Mouse (Mus musculus) forebrain, embryonic 11.5 days (tissue): ENCODE data around the gene Drosha. TPM values are rescaled to one million over a fixed set of nuclear protein-coding genes. Genes with fewer than 3 reads are reported as not detected.
A peak's percentile ranks its signal among the peaks of the same experiment; 100 is the strongest.

Source experiments
- ATAC-seq: fragments of 200-750 bp; cut with Nextera tagmentation; replicated peaks from 2 replicates; pipeline ENCODE4 v1.8.0; 2017; ENCODE audit warnings: moderate TSS enrichment; ENCODE audit not compliant: low FRiP score
- DNase-seq: peaks from one replicate; pipeline ENCODE4 v3.0.0-alpha.2; 2017; ENCODE audit warnings: low spot score
- H3K27ac ChIP-seq: fragments of 300-500 bp; sonication (generic); 2 replicates; pipeline ENCODE4 v1.5.1; 2014; ENCODE audit warnings: low read depth, low read length
- H3K27me3 ChIP-seq: fragments of 300-500 bp; sonication (generic); 2 replicates; pipeline ENCODE4 v1.6.1; 2014; ENCODE audit warnings: mild to moderate bottlenecking, low read length, mixed read lengths; ENCODE audit not compliant: control insufficient read depth, insufficient read depth
- H3K36me3 ChIP-seq: fragments of 300-500 bp; sonication (generic); 2 replicates; pipeline ENCODE4 v1.6.1; 2014; ENCODE audit warnings: mild to moderate bottlenecking, low read length, moderate library complexity, mixed read lengths; ENCODE audit not compliant: control insufficient read depth, insufficient read depth
- H3K4me1 ChIP-seq: fragments of 300-500 bp; sonication (generic); replicated peaks from 2 replicates; pipeline ENCODE4 v1.6.1; 2014; ENCODE audit warnings: low read length, mixed read lengths; ENCODE audit not compliant: control insufficient read depth, insufficient read depth
- H3K4me2 ChIP-seq: fragments of 300-500 bp; sonication (generic); 2 replicates; pipeline ENCODE4 v1.6.1; 2014; ENCODE audit warnings: low read depth, mild to moderate bottlenecking, low read length, moderate library complexity, mixed read lengths; ENCODE audit not compliant: severe bottlenecking
- H3K4me3 ChIP-seq: fragments of 300-500 bp; sonication (generic); 2 replicates; pipeline ENCODE4 v1.5.1; 2014; ENCODE audit warnings: low read depth, low read length
- H3K9ac ChIP-seq: fragments of 300-500 bp; sonication (generic); 2 replicates; pipeline ENCODE4 v1.6.1; 2014; ENCODE audit warnings: low read length
- H3K9me3 ChIP-seq: fragments of 300-500 bp; sonication (generic); 2 replicates; pipeline ENCODE4 v1.6.1; 2016; ENCODE audit warnings: low read length, mixed read lengths; ENCODE audit not compliant: control insufficient read depth
- WGBS: fragments of 180-500 bp; shearing (Covaris S2); extraction: QIAGEN DNeasy Blood & Tissue Kit; methylation state at CpG from one replicate; pipeline ENCODE4 v1.1.7; 2014; 5-methylcytosine and 5-hydroxymethylcytosine counted together
- polyA plus RNA-seq: library from polyadenylated mRNA; unstranded; fragments of >200 nt; fragmentation: Nextera tagmentation; extraction: Ambion mirVana; gene quantifications from 2 replicates; pipeline ENCODE4 v1.2.1, GENCODE M21; 2014

The Drosha gene
- polyA plus RNA-seq, 1 experiment from 2014 or later, result 90.2 TPM

- no peak overlapping the region for H3K27ac ChIP-seq
- H3K4me2 ChIP-seq, result no peak overlapping the region
- ATAC-seq (no peak), DNase-seq (no peak)
- H3K36me3 ChIP-seq, result peaks cover 14% of the 10 kb centered on the region; the same call in 1 of the 2 replicates
- H3K27me3 ChIP-seq, result no peaks in the 10 kb centered on the region
- no peak overlapping the region for H3K9ac ChIP-seq
- H3K9me3 ChIP-seq, result no peaks in the 10 kb centered on the region
- 94% methylated on average over 11 of the region's 11 CpGs for WGBS
- H3K4me3 ChIP-seq, result no peak overlapping the region
- H3K4me1 ChIP-seq, result no peaks in the 10 kb centered on the region
These were observed 16.1 kb downstream of the Drosha start for GRCm38 (mm10) chr15:12840737-12841136.

- Histone ChIP-seq H3K4me1 (no peaks in the 10 kb centered on the region), H3K4me3 (no peak overlapping the region), H3K27ac (no peak overlapping the region), H3K9me3 (no peaks in the 10 kb centered on the region), H3K27me3 (no peaks in the 10 kb centered on the region), H3K36me3 (peaks cover 19% of the 10 kb centered on the region; the same call in 1 of the 2 replicates), H3K4me2 (no peak overlapping the region), H3K9ac (no peak overlapping the region)
- WGBS, result 86% methylated on average over 7 of the region's 7 CpGs
- DNase-seq (peak; percentile 49), ATAC-seq (no peak)
These were observed 18.2 kb downstream of the Drosha start for GRCm38 (mm10) chr15:12842833-12843232.

GRCm38 (mm10) chr15:12848196-12848975 lies 23.8 kb downstream of the Drosha start:
- Histone ChIP-seq H3K36me3 (peaks cover 13% of the 10 kb centered on the region; the same call in 1 of the 2 replicates), H3K9me3 (no peaks in the 10 kb centered on the region), H3K27me3 (no peaks in the 10 kb centered on the region), H3K4me1 (no peaks in the 10 kb centered on the region), H3K9ac (no peak overlapping the region), H3K27ac (no peak overlapping the region), H3K4me2 (no peak overlapping the region), H3K4me3 (no peak overlapping the region)
- WGBS, result 91% methylated on average over 11 of the region's 11 CpGs
- ATAC-seq (no peak), DNase-seq (no peak)

GRCm38 (mm10) chr15:12849373-12849772 lies 24.8 kb downstream of the Drosha start:
- no peak overlapping the region for H3K4me3 ChIP-seq
- no peak overlapping the region for H3K9ac ChIP-seq
- H3K27ac ChIP-seq, result no peak overlapping the region
- no peaks in the 10 kb centered on the region for H3K4me1 ChIP-seq
- ATAC-seq, result no peak
- H3K4me2 ChIP-seq, result no peak overlapping the region
- DNase-seq, result no peak
- peaks cover 15% of the 10 kb centered on the region; the same call in 1 of the 2 replicates for H3K36me3 ChIP-seq
- no peaks in the 10 kb centered on the region for H3K9me3 ChIP-seq
- 91% methylated on average over 4 of the region's 4 CpGs for WGBS
- H3K27me3 ChIP-seq, result no peaks in the 10 kb centered on the region

- DNase-seq (peak; percentile 33), ATAC-seq (no peak)
- Histone ChIP-seq H3K9me3 (no peaks in the 10 kb centered on the region), H3K4me3 (no peak overlapping the region), H3K9ac (no peak overlapping the region), H3K4me2 (no peak overlapping the region), H3K27ac (no peak overlapping the region), H3K27me3 (no peaks in the 10 kb centered on the region), H3K36me3 (peaks cover 7% of the 10 kb centered on the region; the same call in 1 of the 2 replicates), H3K4me1 (no peaks in the 10 kb centered on the region)
- WGBS, result 91% methylated on average over 8 of the region's 8 CpGs
These were observed 28.9 kb downstream of the Drosha start for GRCm38 (mm10) chr15:12853471-12853870.

- Histone ChIP-seq H3K9ac (no peak overlapping the region), H3K9me3 (no peaks in the 10 kb centered on the region), H3K4me3 (no peak overlapping the region), H3K36me3 (peaks cover 7% of the 10 kb centered on the region), H3K27me3 (no peaks in the 10 kb centered on the region), H3K4me1 (no peaks in the 10 kb centered on the region), H3K27ac (no peak overlapping the region), H3K4me2 (no peak overlapping the region)
- ATAC-seq, result no peak
- 97% methylated on average over 6 of the region's 6 CpGs for WGBS
- peak; percentile 25 for DNase-seq
These were observed 32.2 kb downstream of the Drosha start for GRCm38 (mm10) chr15:12856780-12857179.

- Histone ChIP-seq H3K27me3 (no peaks in the 10 kb centered on the region), H3K9me3 (no peaks in the 10 kb centered on the region), H3K4me1 (no peaks in the 10 kb centered on the region), H3K4me3 (no peak overlapping the region), H3K9ac (no peak overlapping the region), H3K27ac (no peak overlapping the region), H3K4me2 (no peak overlapping the region), H3K36me3 (peaks cover 3% of the 10 kb centered on the region)
- ATAC-seq, result no peak
- no peak for DNase-seq
- WGBS, result 93% methylated on average over 12 of the region's 12 CpGs
These were observed 33.4 kb downstream of the Drosha start for GRCm38 (mm10) chr15:12857840-12858516.

GRCm38 (mm10) chr15:12858645-12859044 lies 34.0 kb downstream of the Drosha start:
- DNase-seq, result no peak
- Histone ChIP-seq H3K9ac (no peak overlapping the region), H3K36me3 (no peaks in the 10 kb centered on the region; the same call in none of the 2 replicates), H3K4me1 (no peaks in the 10 kb centered on the region), H3K27ac (no peak overlapping the region), H3K4me2 (no peak overlapping the region), H3K4me3 (no peak overlapping the region), H3K27me3 (no peaks in the 10 kb centered on the region), H3K9me3 (no peaks in the 10 kb centered on the region)
- ATAC-seq, result no peak
- 93% methylated on average over 3 of the region's 3 CpGs for WGBS
